Mouse (Mus musculus) heart, embryonic 12.5 days (tissue): Measurements from ENCODE around the gene Adh6b. TPM values are rescaled to one million over a fixed set of nuclear protein-coding genes. Genes with fewer than 3 reads are reported as not detected.

Experiments used
- ATAC-seq: fragments of 200-750 bp; cut with Nextera tagmentation; 2 replicates; pipeline ENCODE4 v1.8.0; 2017; ENCODE audit warnings: moderate TSS enrichment, moderate library complexity; ENCODE audit not compliant: insufficient number of reproducible peaks, low FRiP score
- H3K27ac ChIP-seq: fragments of 300-500 bp; sonication (generic); 2 replicates; pipeline ENCODE4 v1.5.1; 2016; ENCODE audit warnings: mild to moderate bottlenecking, moderate library complexity; ENCODE audit not compliant: poor library complexity, severe bottlenecking
- H3K27me3 ChIP-seq: fragments of 300-500 bp; sonication (generic); replicated peaks from 2 replicates; pipeline ENCODE4 v1.6.1; 2016; ENCODE audit warnings: mild to moderate bottlenecking, moderate library complexity
- H3K36me3 ChIP-seq: fragments of 300-500 bp; sonication (generic); 2 replicates; pipeline ENCODE4 v1.6.1; 2016; ENCODE audit warnings: mild to moderate bottlenecking, moderate library complexity
- H3K4me1 ChIP-seq: fragments of 300-500 bp; sonication (generic); replicated peaks from 2 replicates; pipeline ENCODE4 v1.6.1; 2016; ENCODE audit warnings: mild to moderate bottlenecking
- H3K4me2 ChIP-seq: fragments of 300-500 bp; sonication (generic); 2 replicates; pipeline ENCODE4 v1.6.1; 2016; ENCODE audit warnings: mild to moderate bottlenecking, moderate library complexity
- H3K4me3 ChIP-seq: fragments of 300-500 bp; sonication (generic); 2 replicates; pipeline ENCODE4 v1.5.1; 2016; ENCODE audit warnings: mild to moderate bottlenecking
- H3K9ac ChIP-seq: fragments of 300-500 bp; sonication (generic); 2 replicates; pipeline ENCODE4 v1.6.1; 2016; ENCODE audit warnings: mild to moderate bottlenecking, moderate library complexity
- H3K9me3 ChIP-seq: fragments of 300-500 bp; sonication (generic); replicated peaks from 2 replicates; pipeline ENCODE4 v1.6.1; 2016; ENCODE audit warnings: mild to moderate bottlenecking, moderate library complexity
- WGBS: fragments of 180-500 bp; shearing (Covaris S2); methylation state at CpG from one replicate; pipeline ENCODE4 v1.1.7; 2016; 5-methylcytosine and 5-hydroxymethylcytosine counted together
- polyA plus RNA-seq: library from polyadenylated mRNA; unstranded; fragments of >200 nt; fragmentation: Nextera tagmentation; extraction: Ambion mirVana; gene quantifications from 2 replicates; pipeline ENCODE4 v1.2.1, GENCODE M21; 2016

The Adh6b gene
- polyA plus RNA-seq, 1 experiment from 2014 or later, result 2.5 TPM

- WGBS, result 77% methylated on average over 2 of the region's 2 CpGs
- Histone ChIP-seq H3K36me3 (no peaks in the 10 kb centered on the region), H3K9me3 (no peaks in the 10 kb centered on the region), H3K27ac (no peak overlapping the region), H3K27me3 (no peaks in the 10 kb centered on the region), H3K4me1 (no peaks in the 10 kb centered on the region), H3K4me3 (no peak overlapping the region), H3K4me2 (no peak overlapping the region), H3K9ac (no peak overlapping the region)
- no peak for ATAC-seq
Measured at GRCm38 (mm10) chr3:138316908-138317472, 24.6 kb upstream of the Adh6b start.

GRCm38 (mm10) chr3:138325001-138325400 is 16.6 kb upstream of the Adh6b start:
- 90% methylated on average over 17 of the region's 17 CpGs for WGBS
- ATAC-seq, result no peak
- Histone ChIP-seq H3K4me3 (no peak overlapping the region), H3K9ac (no peak overlapping the region), H3K27me3 (no peaks in the 10 kb centered on the region), H3K9me3 (peaks cover 6% of the 10 kb centered on the region; the same call in 1 of the 2 replicates), H3K27ac (no peak overlapping the region), H3K4me1 (no peaks in the 10 kb centered on the region), H3K4me2 (no peak overlapping the region), H3K36me3 (no peaks in the 10 kb centered on the region)

GRCm38 (mm10) chr3:138325466-138325865 is 16.1 kb upstream of the Adh6b start:
- Histone ChIP-seq H3K4me3 (no peak overlapping the region), H3K36me3 (no peaks in the 10 kb centered on the region), H3K27me3 (no peaks in the 10 kb centered on the region), H3K9ac (no peak overlapping the region), H3K27ac (no peak overlapping the region), H3K9me3 (peaks cover 6% of the 10 kb centered on the region; the same call in 1 of the 2 replicates), H3K4me1 (no peaks in the 10 kb centered on the region), H3K4me2 (no peak overlapping the region)
- WGBS, result 82% methylated on average over 6 of the region's 6 CpGs
- ATAC-seq, result no peak

GRCm38 (mm10) chr3:138333910-138334309 is 7.7 kb upstream of the Adh6b start:
- no peak overlapping the region for H3K27ac ChIP-seq
- peaks cover 18% of the 10 kb centered on the region for H3K4me1 ChIP-seq
- no peak overlapping the region for H3K4me3 ChIP-seq
- no peaks in the 10 kb centered on the region for H3K27me3 ChIP-seq
- no peak overlapping the region for H3K9ac ChIP-seq
- 78% methylated on average over 8 of the region's 8 CpGs for WGBS
- no peaks in the 10 kb centered on the region for H3K36me3 ChIP-seq
- H3K4me2 ChIP-seq, result no peak overlapping the region
- H3K9me3 ChIP-seq, result no peaks in the 10 kb centered on the region
- no peak for ATAC-seq

- WGBS, result 56% methylated on average over 4 of the region's 4 CpGs
Measured at GRCm38 (mm10) chr3:138334320-138334719, 7.3 kb upstream of the Adh6b start.

GRCm38 (mm10) chr3:138335566-138335965 is 6.0 kb upstream of the Adh6b start:
- no peaks in the 10 kb centered on the region for H3K36me3 ChIP-seq
- 82% methylated on average over 1 of the region's 1 CpGs for WGBS
- H3K27ac ChIP-seq, result no peak overlapping the region
- H3K9me3 ChIP-seq, result no peaks in the 10 kb centered on the region
- no peaks in the 10 kb centered on the region for H3K27me3 ChIP-seq
- H3K9ac ChIP-seq, result no peak overlapping the region
- H3K4me1 ChIP-seq, result peaks cover 18% of the 10 kb centered on the region
- ATAC-seq, result no peak
- H3K4me3 ChIP-seq, result no peak overlapping the region
- H3K4me2 ChIP-seq, result no peak overlapping the region

More at GRCm38 (mm10) chr3:138334320-138334719, 7.3 kb upstream of the Adh6b start:
- Histone ChIP-seq H3K9ac (no peak overlapping the region), H3K27ac (0 out of 2 replicates have a peak overlapping the region, but pooled peaks have one; percentile 18), H3K4me3 (no peak overlapping the region), H3K4me1 (peaks cover 18% of the 10 kb centered on the region), H3K4me2 (no peak overlapping the region), H3K27me3 (no peaks in the 10 kb centered on the region), H3K9me3 (no peaks in the 10 kb centered on the region), H3K36me3 (no peaks in the 10 kb centered on the region)
- ATAC-seq, result no peak

- WGBS, result 25% methylated on average over 3 of the region's 3 CpGs
- Histone ChIP-seq H3K4me3 (no peak overlapping the region), H3K27ac (peak overlapping the region; percentile 53; the same call in 1 of the 2 replicates)
Measured at GRCm38 (mm10) chr3:138336104-138336754, 5.3 kb upstream of the Adh6b start.

GRCm38 (mm10) chr3:138347041-138347440 is 5.5 kb downstream of the Adh6b start:
- Histone ChIP-seq H3K9ac (no peak overlapping the region), H3K4me3 (no peak overlapping the region), H3K27me3 (no peaks in the 10 kb centered on the region), H3K4me1 (no peaks in the 10 kb centered on the region), H3K9me3 (no peaks in the 10 kb centered on the region), H3K4me2 (no peak overlapping the region), H3K36me3 (no peaks in the 10 kb centered on the region), H3K27ac (no peak overlapping the region)
- WGBS, result 33% methylated on average over 3 of the region's 3 CpGs
- ATAC-seq, result no peak

More at GRCm38 (mm10) chr3:138336104-138336754, 5.3 kb upstream of the Adh6b start:
- no peak overlapping the region for H3K9ac ChIP-seq
- no peaks in the 10 kb centered on the region for H3K9me3 ChIP-seq
- no peaks in the 10 kb centered on the region for H3K36me3 ChIP-seq
- no peak overlapping the region for H3K4me2 ChIP-seq
- H3K4me1 ChIP-seq, result peaks cover 18% of the 10 kb centered on the region
- ATAC-seq, result peak; percentile 71
- H3K27me3 ChIP-seq, result no peaks in the 10 kb centered on the region

- 83% methylated on average over 11 of the region's 11 CpGs for WGBS
- Histone ChIP-seq H3K27ac (no peak overlapping the region), H3K9ac (no peak overlapping the region), H3K4me3 (no peak overlapping the region), H3K9me3 (no peaks in the 10 kb centered on the region), H3K36me3 (no peaks in the 10 kb centered on the region), H3K4me2 (no peak overlapping the region), H3K27me3 (no peaks in the 10 kb centered on the region), H3K4me1 (no peaks in the 10 kb centered on the region)
- no peak for ATAC-seq
Measured at GRCm38 (mm10) chr3:138352012-138352809, 10.6 kb downstream of the Adh6b start.

- H3K9ac ChIP-seq, result no peak overlapping the region
- H3K4me2 ChIP-seq, result no peak overlapping the region
- 74% methylated on average over 7 of the region's 7 CpGs for WGBS
- H3K4me1 ChIP-seq, result no peaks in the 10 kb centered on the region
- no peaks in the 10 kb centered on the region for H3K9me3 ChIP-seq
- no peak overlapping the region for H3K4me3 ChIP-seq
- H3K27me3 ChIP-seq, result no peaks in the 10 kb centered on the region
- no peak for ATAC-seq
- H3K27ac ChIP-seq, result no peak overlapping the region
- H3K36me3 ChIP-seq, result no peaks in the 10 kb centered on the region
Measured at GRCm38 (mm10) chr3:138358856-138359255, 17.3 kb downstream of the Adh6b start.

GRCm38 (mm10) chr3:138360721-138361120 is 19.1 kb downstream of the Adh6b start:
- H3K36me3 ChIP-seq, result no peaks in the 10 kb centered on the region
- no peak overlapping the region for H3K4me3 ChIP-seq
- no peak overlapping the region for H3K9ac ChIP-seq
- ATAC-seq, result no peak
- no peaks in the 10 kb centered on the region for H3K4me1 ChIP-seq
- H3K27ac ChIP-seq, result no peak overlapping the region
- no peaks in the 10 kb centered on the region for H3K9me3 ChIP-seq
- WGBS, result 73% methylated on average over 4 of the region's 4 CpGs
- H3K4me2 ChIP-seq, result no peak overlapping the region
- no peaks in the 10 kb centered on the region for H3K27me3 ChIP-seq
